Mouse (Mus musculus) gastrocnemius, postnatal 36 days (tissue): ENCODE results near the gene Eml4. TPM values are rescaled to one million over a fixed set of nuclear protein-coding genes. Genes with fewer than 3 reads are reported as not detected.

Experiments used
- DNase-seq, 2 experiments: peaks; one replicate each; pipeline ENCODE4 v3.0.0; 2022
- intact Hi-C: fragments of 180-260 bp; cut with DNase I; formaldehyde crosslinking; loops from one replicate; pipeline ENCODE4 v1.15.1; 2025
- long read RNA-seq, 2 experiments: library from polyadenylated mRNA; stranded (forward); transcript quantifications; one replicate each; pipeline ENCODE4 v2.0.0; 2021
- total RNA-seq, 2 experiments: library from RNA; stranded (reverse); gene quantifications; 2 replicates each; pipeline ENCODE4 v1.2.3; 2021

Gene Eml4
- 1 to 10 TPM; 1.7 TPM for total RNA-seq
- long read RNA-seq, experiment 1, partial matches to known transcripts: 0 of 5 reads
- long read RNA-seq, experiment 1, other reads (novel, unspliced or antisense): 5 of 5 reads
- long read RNA-seq, experiment 2, full-length matches to known transcripts: 1 of 1 reads
- long read RNA-seq, experiment 2, partial matches to known transcripts: 0 of 1 reads
- long read RNA-seq, experiment 2, other reads (novel, unspliced or antisense): 0 of 1 reads

GRCm38 (mm10) chr17:83350379-83351091 is at the start of gene Eml4:
Eml4 (plus strand) TSS chr17:83350931.
- peak; percentile 91 to 95 for DNase-seq
- intact Hi-C loops: loop anchor here (2.0 kb wide), 1 partner anchor 74 kb away; no protein-coding TSS in a partner anchor

DNA sequence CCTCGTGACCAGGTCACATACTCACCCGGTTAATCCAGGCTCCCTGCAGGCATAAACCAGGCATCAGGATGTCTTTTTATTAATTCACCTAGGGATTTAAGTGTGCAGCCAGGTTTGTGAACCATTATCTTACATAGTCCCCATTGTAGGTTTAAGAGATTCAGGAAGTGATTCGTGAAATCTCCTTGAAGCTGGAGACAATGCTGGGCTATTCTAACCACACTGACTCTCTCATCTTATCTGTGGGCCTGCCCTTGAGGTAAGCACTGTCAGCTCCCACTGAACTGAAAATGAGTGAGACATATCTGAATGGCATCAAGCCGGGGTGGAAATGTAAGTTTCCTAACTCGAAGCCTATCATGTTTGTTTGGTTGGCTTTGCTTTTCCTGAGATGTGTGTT is 49.3 kb upstream of the Eml4 start:
- intact Hi-C loops: no loop called here
- no peak for DNase-seq

GRCm38 (mm10) chr17:83304089-83304822 is 46.5 kb upstream of the Eml4 start:
- DNase-seq: no peak
- intact Hi-C loops: no loop called here

DNA sequence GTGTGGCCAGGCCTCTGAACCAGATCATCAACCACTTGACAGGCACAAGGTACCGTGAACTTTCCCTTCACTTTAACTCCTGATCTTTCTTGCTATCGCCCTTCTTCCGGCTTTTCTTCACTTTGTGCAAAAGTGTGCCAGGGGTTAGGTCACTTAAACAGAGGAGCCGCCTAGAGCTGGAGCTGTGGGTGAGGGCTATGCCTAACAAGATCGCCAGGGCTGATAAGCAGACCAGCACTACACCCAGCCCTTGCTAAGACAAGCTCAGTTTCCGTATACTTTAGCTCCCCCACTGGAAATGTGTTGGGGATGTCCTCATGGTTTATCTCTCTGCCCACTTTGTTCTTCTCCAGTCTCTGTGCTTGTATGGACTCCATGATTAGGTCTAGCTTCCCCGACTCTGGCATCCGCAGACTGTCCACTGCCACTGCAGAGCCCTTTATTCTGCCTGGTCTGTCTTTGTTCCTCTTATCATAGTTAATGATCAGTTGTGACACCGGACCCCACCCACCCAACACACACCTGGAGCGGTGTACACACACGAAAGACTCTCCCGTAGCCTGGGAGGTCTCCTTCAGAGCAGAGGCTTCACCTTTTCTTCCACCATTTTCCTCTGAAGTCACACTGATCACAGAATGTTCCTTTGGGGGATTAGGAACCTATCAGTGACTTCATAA is 43.6 kb upstream of the Eml4 start:
- intact Hi-C loops: no loop called here
- no peak for DNase-seq

GRCm38 (mm10) chr17:83307641-83308296 is 43.0 kb upstream of the Eml4 start:
- intact Hi-C loops: no loop called here

GRCm38 (mm10) chr17:83308451-83308850 is 42.3 kb upstream of the Eml4 start:
- intact Hi-C loops: no loop called here
- DNase-seq: no peak

More at GRCm38 (mm10) chr17:83307641-83308296, 43.0 kb upstream of the Eml4 start:
- DNase-seq: no peak

DNA sequence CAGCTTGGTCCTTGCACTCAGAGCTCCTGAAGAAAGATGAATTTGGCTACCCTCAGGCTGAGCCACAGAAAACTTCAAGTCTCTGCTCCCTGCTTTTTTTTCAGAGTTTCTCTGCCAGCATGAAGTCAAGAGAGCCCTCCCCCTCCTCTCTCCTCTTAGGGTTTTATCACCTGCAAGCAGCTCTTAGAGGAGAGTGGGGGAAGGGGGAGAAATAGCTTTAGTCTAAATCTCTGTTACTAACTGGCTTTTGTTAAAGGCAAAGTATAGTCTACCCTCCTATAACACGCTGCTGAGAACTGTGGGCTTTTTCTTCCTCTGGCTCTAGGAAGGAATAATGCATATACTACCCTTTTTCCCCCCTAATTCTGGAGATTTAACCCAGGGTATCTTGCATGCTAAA is 41.5 kb upstream of the Eml4 start:
- no peak for DNase-seq
- intact Hi-C loops: no loop called here

DNA sequence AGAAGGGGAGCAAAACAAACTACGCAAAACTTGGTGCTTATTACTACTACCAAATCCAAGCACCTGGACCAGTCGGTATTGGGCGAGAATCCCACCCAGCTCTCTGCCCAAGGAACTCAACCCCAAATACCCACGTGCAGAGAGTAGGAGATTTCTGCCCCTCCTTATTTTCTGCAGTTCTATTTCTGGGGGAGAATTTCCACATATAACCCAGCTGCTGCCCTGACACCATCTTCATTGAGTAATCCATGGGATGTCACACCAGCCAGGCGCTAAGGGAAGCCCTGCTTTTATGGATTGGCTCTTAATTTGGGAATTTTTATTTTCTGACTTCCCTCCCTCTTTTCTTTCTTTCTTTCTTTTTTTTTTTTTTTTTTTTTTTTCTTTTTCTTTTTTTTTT is 38.9 kb upstream of the Eml4 start:
- no peak for DNase-seq
- intact Hi-C loops: no loop called here

DNA sequence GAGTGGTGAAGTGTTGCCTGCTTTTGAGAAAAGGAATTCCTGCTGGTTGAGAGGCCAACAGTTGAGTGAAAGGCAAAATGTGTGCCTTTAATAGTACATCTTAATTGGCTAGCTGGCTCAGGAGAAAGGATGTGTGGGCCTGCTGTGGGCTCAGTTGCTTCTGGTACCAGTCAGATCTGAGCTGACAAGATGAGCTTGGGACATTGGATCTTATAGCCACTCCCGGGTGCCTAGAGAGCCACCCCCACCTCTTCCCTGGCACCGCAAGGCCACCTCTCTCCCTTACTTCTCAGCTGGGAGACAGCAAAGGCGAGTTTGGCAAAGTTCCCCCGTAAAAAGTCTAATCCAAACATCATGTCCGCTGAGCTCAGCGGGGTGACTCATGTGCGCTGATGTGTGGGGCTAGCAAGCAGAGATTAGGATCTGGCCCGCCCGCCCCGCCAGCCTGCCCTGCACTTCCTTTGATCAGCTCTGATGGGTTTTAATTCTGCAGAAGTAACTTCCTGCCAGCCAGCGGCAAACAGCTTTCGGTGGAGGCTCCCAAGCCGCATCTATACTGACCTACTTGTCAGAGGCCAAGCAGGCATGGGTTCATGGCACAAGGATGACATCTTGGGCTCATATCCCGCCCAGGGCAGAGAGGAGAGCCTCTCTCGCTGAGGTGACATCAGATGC is 38.4 kb upstream of the Eml4 start:
- DNase-seq: peak; percentile 54 to 65
- intact Hi-C loops: no loop called here

- intact Hi-C loops: no loop called here
- no peak for DNase-seq
Observed at GRCm38 (mm10) chr17:83313046-83313689, 37.6 kb upstream of the Eml4 start.

DNA sequence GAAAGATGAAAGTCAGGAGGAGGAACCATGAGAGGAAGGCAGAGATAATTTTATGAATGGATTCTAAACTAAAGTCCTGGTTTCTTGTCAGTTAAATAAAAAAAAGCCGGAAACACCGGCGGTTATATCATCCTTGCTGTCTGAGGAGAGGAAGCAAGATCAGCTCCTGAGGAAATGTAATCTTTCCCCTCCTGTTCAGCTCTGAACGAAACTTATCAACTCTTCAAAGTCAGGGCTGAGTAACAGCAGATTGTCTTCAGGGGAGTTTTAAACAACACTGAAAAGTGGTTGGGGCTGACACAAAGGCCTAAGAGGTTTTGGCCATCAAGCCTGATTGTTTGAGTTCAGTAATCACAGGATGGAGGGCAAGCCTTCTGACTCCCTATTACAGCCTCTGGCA is 35.3 kb upstream of the Eml4 start:
- intact Hi-C loops: no loop called here
- DNase-seq: no peak

DNA sequence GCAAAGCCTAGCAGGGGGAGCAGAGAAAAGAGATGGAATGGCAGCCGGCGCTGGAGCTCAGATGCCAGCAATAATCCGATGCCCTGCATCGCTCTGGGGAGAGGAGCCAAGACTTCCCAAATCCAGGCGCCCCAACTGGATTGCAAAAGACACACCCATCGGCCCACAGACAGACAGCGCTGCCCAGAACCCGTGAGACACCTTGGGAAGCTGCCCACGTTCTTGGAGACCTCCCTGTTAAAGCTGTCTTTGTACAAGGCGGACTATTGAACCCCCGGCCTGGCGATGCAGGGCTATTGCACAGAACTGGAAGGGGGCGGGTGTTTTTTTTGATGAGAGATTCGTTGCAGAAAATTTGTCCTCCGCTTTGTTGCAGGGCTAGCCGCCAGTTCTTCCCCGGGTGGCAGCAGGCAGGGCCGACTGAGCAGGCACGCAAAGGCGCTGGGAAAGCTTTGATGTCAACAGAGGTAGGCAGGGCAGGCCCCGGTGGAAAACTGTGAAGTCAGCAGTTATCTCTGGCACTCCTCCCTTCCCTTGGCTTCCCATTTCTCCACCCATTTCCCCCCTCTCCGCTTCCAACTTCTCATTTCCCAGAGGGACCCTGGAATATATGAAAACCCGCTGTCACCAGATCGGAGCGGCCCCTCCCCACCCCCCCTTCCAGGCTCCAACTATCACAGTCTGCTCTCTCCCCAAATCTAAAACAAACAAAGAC is 28.0 kb upstream of the Eml4 start:
- DNase-seq: peak; percentile 17 to 39
- intact Hi-C loops: no loop called here

GRCm38 (mm10) chr17:83323410-83324268 is 27.1 kb upstream of the Eml4 start:
- intact Hi-C loops: no loop called here
- no peak for DNase-seq

GRCm38 (mm10) chr17:83324269-83324616 is 26.5 kb upstream of the Eml4 start:
- DNase-seq: peak in 1 of 2 experiments; percentile 17
- intact Hi-C loops: no loop called here

GRCm38 (mm10) chr17:83335183-83335584 is 15.5 kb upstream of the Eml4 start:
- DNase-seq: no peak
- intact Hi-C loops: no loop called here

DNA sequence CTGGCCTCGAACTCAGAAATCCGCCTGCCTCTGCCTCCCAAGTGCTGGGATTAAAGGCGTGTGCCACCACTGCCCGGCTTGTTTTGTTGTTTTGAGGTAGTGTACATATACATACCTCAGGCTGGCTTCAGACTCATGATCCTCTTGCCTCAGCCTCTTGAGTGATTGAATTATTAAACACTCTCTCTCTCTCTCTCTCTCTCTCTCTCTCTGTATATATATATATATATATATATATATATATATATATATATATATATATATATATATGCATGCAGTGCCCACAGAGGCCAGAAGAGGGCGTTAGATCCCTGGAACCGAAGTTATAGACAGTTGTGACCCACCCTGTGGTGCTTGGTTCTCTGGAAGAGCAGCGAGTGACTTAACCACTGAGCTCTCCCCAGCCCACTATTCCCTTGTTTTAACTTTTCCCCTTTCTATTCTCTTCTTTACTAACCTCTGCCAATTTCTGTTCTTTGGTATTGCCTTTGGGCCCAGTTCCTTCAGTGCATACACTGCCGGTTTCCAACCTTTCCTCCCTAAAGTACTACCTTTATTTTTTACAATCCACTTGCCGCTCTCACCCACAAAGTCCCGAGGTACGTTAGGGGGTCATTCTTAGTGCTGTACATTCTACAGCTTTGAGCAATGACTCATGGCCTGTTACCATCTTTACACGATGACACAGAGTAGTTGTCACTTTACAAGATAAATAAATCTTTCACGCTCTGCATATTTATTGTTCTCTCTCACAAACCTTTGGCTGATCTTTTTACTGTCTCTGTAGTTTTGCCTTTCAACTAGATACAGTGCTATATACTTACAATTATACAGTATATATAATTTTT is 13.5 kb upstream of the Eml4 start:
- DNase-seq: no peak
- intact Hi-C loops: no loop called here
